Mouse (Mus musculus): Measurements from ENCODE around the gene P2ry6. TPM values are rescaled to one million over a fixed set of nuclear protein-coding genes. Genes with fewer than 3 reads are reported as not detected.

Gene P2ry6
- polyA plus RNA-seq, 1 experiment, result 0.04 TPM

DNA sequence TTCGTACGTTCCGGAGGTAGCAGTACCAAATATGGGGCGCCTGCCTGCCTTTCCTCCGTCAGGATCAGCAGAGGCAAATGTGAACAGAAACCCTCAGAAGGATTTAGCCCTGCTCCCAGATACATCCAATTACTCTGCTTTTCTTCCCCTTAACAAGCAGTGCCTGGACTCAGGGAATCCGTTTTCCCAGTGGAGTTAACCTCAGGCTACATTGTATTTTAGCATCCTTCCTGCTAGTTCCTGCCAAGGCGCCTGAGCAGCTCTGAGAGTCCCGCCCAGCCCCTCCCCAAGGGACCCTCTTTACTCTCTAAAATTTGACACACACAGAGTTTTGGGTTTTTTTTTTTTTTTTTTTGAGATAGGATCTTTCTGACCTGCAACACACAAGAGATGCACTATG lies 11.1 kb downstream of the P2ry6 start:
- H3K79me3 ChIP-seq (ENCODE audit: low read depth), result no peaks in the 10 kb centered on the region
- H3K79me2 ChIP-seq (ENCODE audit: control insufficient read depth, insufficient read depth), result no peaks in the 10 kb centered on the region
- no peak for TF ChIP-seq USF1 (IDR thresholded peaks at IDR 0.05; ENCODE audit: low read depth)
- no peak for TF ChIP-seq FOSL1 (IDR thresholded peaks at IDR 0.05; ENCODE audit: insufficient read depth, low read length, poor library complexity, severe bottlenecking)
- TF ChIP-seq MAX (IDR thresholded peaks at IDR 0.05), result no peak
- TF ChIP-seq MYOG (IDR thresholded peaks at IDR 0.05; ENCODE audit: control insufficient read depth, extremely low read depth, insufficient read length), result no peak
- TF ChIP-seq CEBPB (IDR thresholded peaks at IDR 0.05; ENCODE audit: low read depth), result no peak
- no peak for TF ChIP-seq CTCF (IDR thresholded peaks at IDR 0.05; ENCODE audit: control insufficient read depth, insufficient read depth, insufficient read length)
- TF ChIP-seq MYOD1 (IDR thresholded peaks at IDR 0.05; ENCODE audit: control insufficient read depth, insufficient read length, low read depth), result no peak
- H3K4me3 ChIP-seq (ENCODE audit: insufficient read depth, poor library complexity, severe bottlenecking), result no peak overlapping the region
- H3ac ChIP-seq (ENCODE audit: control insufficient read depth, insufficient read length, low read depth), result no peak overlapping the region
- no peaks in the 10 kb centered on the region for H3K27me3 ChIP-seq (ENCODE audit: control insufficient read depth, insufficient read depth, insufficient read length)
- H3K36me3 ChIP-seq (ENCODE audit: control insufficient read depth, insufficient read depth), result no peaks in the 10 kb centered on the region

- no peak overlapping the region for H3K4me3 ChIP-seq (ENCODE audit: insufficient read depth, poor library complexity, severe bottlenecking)
- H3ac ChIP-seq (ENCODE audit: control insufficient read depth, insufficient read length, low read depth), result no peak overlapping the region
- TF ChIP-seq MYOG (IDR thresholded peaks at IDR 0.05; ENCODE audit: control insufficient read depth, extremely low read depth, insufficient read length) (no peak), USF1 (IDR thresholded peaks at IDR 0.05; ENCODE audit: low read depth) (no peak), FOSL1 (IDR thresholded peaks at IDR 0.05; ENCODE audit: insufficient read depth, low read length, poor library complexity, severe bottlenecking) (no peak), MYOD1 (IDR thresholded peaks at IDR 0.05; ENCODE audit: control insufficient read depth, insufficient read length, low read depth) (no peak), CEBPB (IDR thresholded peaks at IDR 0.05; ENCODE audit: low read depth) (no peak), MAX (IDR thresholded peaks at IDR 0.05) (no peak), CTCF (IDR thresholded peaks at IDR 0.05; ENCODE audit: control insufficient read depth, insufficient read depth, insufficient read length) (no peak)
- no peaks in the 10 kb centered on the region for H3K79me3 ChIP-seq (ENCODE audit: low read depth)
- H3K27me3 ChIP-seq (ENCODE audit: control insufficient read depth, insufficient read depth, insufficient read length), result no peaks in the 10 kb centered on the region
- H3K36me3 ChIP-seq (ENCODE audit: control insufficient read depth, insufficient read depth), result no peaks in the 10 kb centered on the region
- no peaks in the 10 kb centered on the region for H3K79me2 ChIP-seq (ENCODE audit: control insufficient read depth, insufficient read depth)
Measured at GRCm38 (mm10) chr7:100961146-100961545, 13.3 kb downstream of the P2ry6 start.

- H3K79me2 ChIP-seq (ENCODE audit: control insufficient read depth, insufficient read depth), result no peaks in the 10 kb centered on the region
- no peak overlapping the region for H3K4me3 ChIP-seq (ENCODE audit: insufficient read depth, poor library complexity, severe bottlenecking)
- H3K79me3 ChIP-seq (ENCODE audit: low read depth), result no peaks in the 10 kb centered on the region
- no peak overlapping the region for H3ac ChIP-seq (ENCODE audit: control insufficient read depth, insufficient read length, low read depth)
- TF ChIP-seq MYOG (IDR thresholded peaks at IDR 0.05; ENCODE audit: control insufficient read depth, extremely low read depth, insufficient read length) (no peak), CTCF (IDR thresholded peaks at IDR 0.05; ENCODE audit: control insufficient read depth, insufficient read depth, insufficient read length) (no peak), MYOD1 (IDR thresholded peaks at IDR 0.05; ENCODE audit: control insufficient read depth, insufficient read length, low read depth) (no peak), FOSL1 (IDR thresholded peaks at IDR 0.05; ENCODE audit: insufficient read depth, low read length, poor library complexity, severe bottlenecking) (no peak), MAX (IDR thresholded peaks at IDR 0.05) (no peak), USF1 (IDR thresholded peaks at IDR 0.05; ENCODE audit: low read depth) (no peak), CEBPB (IDR thresholded peaks at IDR 0.05; ENCODE audit: low read depth) (no peak)
- no peaks in the 10 kb centered on the region for H3K36me3 ChIP-seq (ENCODE audit: control insufficient read depth, insufficient read depth)
- H3K27me3 ChIP-seq (ENCODE audit: control insufficient read depth, insufficient read depth, insufficient read length), result no peaks in the 10 kb centered on the region
Measured at GRCm38 (mm10) chr7:100960462-100960861, 14.0 kb downstream of the P2ry6 start.

GRCm38 (mm10) chr7:100958426-100958825 lies 16.0 kb downstream of the P2ry6 start:
- no peak for TF ChIP-seq USF1 (IDR thresholded peaks at IDR 0.05; ENCODE audit: low read depth)
- TF ChIP-seq MYOG (IDR thresholded peaks at IDR 0.05; ENCODE audit: control insufficient read depth, extremely low read depth, insufficient read length), result no peak
- no peak for TF ChIP-seq MYOD1 (IDR thresholded peaks at IDR 0.05; ENCODE audit: control insufficient read depth, insufficient read length, low read depth)
- TF ChIP-seq FOSL1 (IDR thresholded peaks at IDR 0.05; ENCODE audit: insufficient read depth, low read length, poor library complexity, severe bottlenecking), result no peak
- no peak for TF ChIP-seq MAX (IDR thresholded peaks at IDR 0.05)
- TF ChIP-seq CEBPB (IDR thresholded peaks at IDR 0.05; ENCODE audit: low read depth), result no peak
- no peak for TF ChIP-seq CTCF (IDR thresholded peaks at IDR 0.05; ENCODE audit: control insufficient read depth, insufficient read depth, insufficient read length)
- Histone ChIP-seq H3ac (ENCODE audit: control insufficient read depth, insufficient read length, low read depth) (no peak overlapping the region), H3K79me3 (ENCODE audit: low read depth) (no peaks in the 10 kb centered on the region), H3K36me3 (ENCODE audit: control insufficient read depth, insufficient read depth) (no peaks in the 10 kb centered on the region), H3K4me3 (ENCODE audit: insufficient read depth, poor library complexity, severe bottlenecking) (no peak overlapping the region), H3K79me2 (ENCODE audit: control insufficient read depth, insufficient read depth) (no peaks in the 10 kb centered on the region), H3K27me3 (ENCODE audit: control insufficient read depth, insufficient read depth, insufficient read length) (no peaks in the 10 kb centered on the region)

GRCm38 (mm10) chr7:100952686-100953085 lies 21.8 kb downstream of the P2ry6 start:
- H3K36me3 ChIP-seq (ENCODE audit: control insufficient read depth, insufficient read depth), result no peaks in the 10 kb centered on the region
- H3K79me2 ChIP-seq (ENCODE audit: control insufficient read depth, insufficient read depth), result no peaks in the 10 kb centered on the region
- no peaks in the 10 kb centered on the region for H3K79me3 ChIP-seq (ENCODE audit: low read depth)
- H3K4me3 ChIP-seq (ENCODE audit: insufficient read depth, poor library complexity, severe bottlenecking), result no peak overlapping the region
- no peaks in the 10 kb centered on the region for H3K27me3 ChIP-seq (ENCODE audit: control insufficient read depth, insufficient read depth, insufficient read length)
- no peak for TF ChIP-seq MAX (IDR thresholded peaks at IDR 0.05)
- TF ChIP-seq MYOG (IDR thresholded peaks at IDR 0.05; ENCODE audit: control insufficient read depth, extremely low read depth, insufficient read length), result no peak
- no peak for TF ChIP-seq CTCF (IDR thresholded peaks at IDR 0.05; ENCODE audit: control insufficient read depth, insufficient read depth, insufficient read length)
- TF ChIP-seq USF1 (IDR thresholded peaks at IDR 0.05; ENCODE audit: low read depth), result no peak
- no peak for TF ChIP-seq CEBPB (IDR thresholded peaks at IDR 0.05; ENCODE audit: low read depth)
- no peak for TF ChIP-seq FOSL1 (IDR thresholded peaks at IDR 0.05; ENCODE audit: insufficient read depth, low read length, poor library complexity, severe bottlenecking)
- no peak for TF ChIP-seq MYOD1 (IDR thresholded peaks at IDR 0.05; ENCODE audit: control insufficient read depth, insufficient read length, low read depth)
- H3ac ChIP-seq (ENCODE audit: control insufficient read depth, insufficient read length, low read depth), result no peak overlapping the region

GRCm38 (mm10) chr7:100951903-100952302 lies 22.5 kb downstream of the P2ry6 start:
- no peaks in the 10 kb centered on the region for H3K79me2 ChIP-seq (ENCODE audit: control insufficient read depth, insufficient read depth)
- no peaks in the 10 kb centered on the region for H3K79me3 ChIP-seq (ENCODE audit: low read depth)
- H3ac ChIP-seq (ENCODE audit: control insufficient read depth, insufficient read length, low read depth), result no peak overlapping the region
- no peak for TF ChIP-seq CEBPB (IDR thresholded peaks at IDR 0.05; ENCODE audit: low read depth)
- TF ChIP-seq FOSL1 (IDR thresholded peaks at IDR 0.05; ENCODE audit: insufficient read depth, low read length, poor library complexity, severe bottlenecking), result no peak
- no peak for TF ChIP-seq MYOG (IDR thresholded peaks at IDR 0.05; ENCODE audit: control insufficient read depth, extremely low read depth, insufficient read length)
- no peak for TF ChIP-seq MYOD1 (IDR thresholded peaks at IDR 0.05; ENCODE audit: control insufficient read depth, insufficient read length, low read depth)
- TF ChIP-seq CTCF (IDR thresholded peaks at IDR 0.05; ENCODE audit: control insufficient read depth, insufficient read depth, insufficient read length), result no peak
- TF ChIP-seq MAX (IDR thresholded peaks at IDR 0.05), result no peak
- TF ChIP-seq USF1 (IDR thresholded peaks at IDR 0.05; ENCODE audit: low read depth), result no peak
- H3K4me3 ChIP-seq (ENCODE audit: insufficient read depth, poor library complexity, severe bottlenecking), result no peak overlapping the region
- H3K27me3 ChIP-seq (ENCODE audit: control insufficient read depth, insufficient read depth, insufficient read length), result no peaks in the 10 kb centered on the region
- no peaks in the 10 kb centered on the region for H3K36me3 ChIP-seq (ENCODE audit: control insufficient read depth, insufficient read depth)
